Mouse (Mus musculus) small intestine, adult 2 months (tissue): Measurements from ENCODE around the gene Dync2li1. TPM values are rescaled to one million over a fixed set of nuclear protein-coding genes. Genes with fewer than 3 reads are reported as not detected.

Experiments used
- H3K27ac ChIP-seq: fragments of 200-500 bp; 2 replicates; pipeline ENCODE4 v1.5.1; 2012; ENCODE audit warnings: low read depth, low read length, control low read depth, inconsistent platforms; ENCODE audit not compliant: insufficient read depth
- H3K27me3 ChIP-seq: fragments of 200-500 bp; 2 replicates; pipeline ENCODE4 v1.6.1; 2012; ENCODE audit warnings: mild to moderate bottlenecking, moderate library complexity, low read length, inconsistent platforms; ENCODE audit not compliant: control insufficient read depth, insufficient read depth
- H3K36me3 ChIP-seq: fragments of 200-500 bp; 2 replicates; pipeline ENCODE4 v1.6.1; 2012; ENCODE audit warnings: mild to moderate bottlenecking, low read length, control low read depth, inconsistent platforms; ENCODE audit not compliant: control insufficient read depth, insufficient read depth
- H3K4me1 ChIP-seq: fragments of 200-500 bp; 2 replicates; pipeline ENCODE4 v1.6.1; 2012; ENCODE audit warnings: low read length, inconsistent platforms, mixed read lengths; ENCODE audit not compliant: control insufficient read depth, insufficient read depth, insufficient read length
- H3K4me3 ChIP-seq: fragments of 200-500 bp; 2 replicates; pipeline ENCODE4 v1.5.1; 2012; ENCODE audit warnings: low read depth, mild to moderate bottlenecking, control low read depth, inconsistent platforms, low read length, moderate library complexity
- CTCF ChIP-seq: fragments of 200-500 bp; IDR thresholded peaks from 2 replicates; pipeline ENCODE4 v1.5.1; 2012; ENCODE audit warnings: low read depth, mild to moderate bottlenecking, control low read depth, inconsistent platforms, low read length, moderate library complexity, mixed read lengths; ENCODE audit not compliant: insufficient replicate concordance, insufficient read length; ENCODE audit errors: extremely low read depth
- POLR2A ChIP-seq: fragments of 200-500 bp; IDR thresholded peaks from 2 replicates; pipeline ENCODE4 v1.6.1; 2012; ENCODE audit warnings: low read depth, mild to moderate bottlenecking, control low read depth, inconsistent platforms, low read length, moderate library complexity
- WGBS: fragments of 180-500 bp; shearing (Covaris S2); methylation state at CpG from one replicate; pipeline ENCODE4 v1.1.7; 2018; 5-methylcytosine and 5-hydroxymethylcytosine counted together
- polyA plus RNA-seq: library from polyadenylated mRNA; depleted of rRNA; stranded (reverse); fragments of >200 nt; gene quantifications from 2 replicates; pipeline ENCODE4 v1.2.3, GENCODE M21; 2012

Gene Dync2li1
- polyA plus RNA-seq, 1 experiment = 0.24 TPM

GRCm38 (mm10) chr17:84657782-84658181 is 31.5 kb downstream of the Dync2li1 start:
- peaks cover 20% of the 10 kb centered on the region for H3K36me3 ChIP-seq
- H3K4me3 ChIP-seq = no peak overlapping the region
- H3K27me3 ChIP-seq = no peaks in the 10 kb centered on the region
- no peak overlapping the region for H3K27ac ChIP-seq
- H3K4me1 ChIP-seq = peaks cover 27% of the 10 kb centered on the region
- WGBS = 84% methylated on average over 7 of the region's 7 CpGs
- no peak for TF ChIP-seq POLR2A
- no peak for TF ChIP-seq CTCF

- Histone ChIP-seq H3K27ac (peak overlapping the region; percentile 82), H3K4me1 (peaks cover 24% of the 10 kb centered on the region), H3K4me3 (no peak overlapping the region), H3K27me3 (no peaks in the 10 kb centered on the region), H3K36me3 (peaks cover 22% of the 10 kb centered on the region)
- WGBS = 53% methylated on average over 5 of the region's 5 CpGs
- TF ChIP-seq POLR2A (no peak), CTCF (no peak)
Measured at GRCm38 (mm10) chr17:84658195-84658594, 31.9 kb downstream of the Dync2li1 start.

- Histone ChIP-seq H3K4me1 (peaks cover 21% of the 10 kb centered on the region), H3K27ac (peak overlapping the region; percentile 86), H3K36me3 (peaks cover 28% of the 10 kb centered on the region), H3K4me3 (no peak overlapping the region), H3K27me3 (no peaks in the 10 kb centered on the region)
- WGBS = 30% methylated on average over 8 of the region's 8 CpGs
- no peak for TF ChIP-seq CTCF
- TF ChIP-seq POLR2A = no peak
Measured at GRCm38 (mm10) chr17:84658951-84659350, 32.7 kb downstream of the Dync2li1 start.

GRCm38 (mm10) chr17:84665053-84665452 is 38.8 kb downstream of the Dync2li1 start:
- no peaks in the 10 kb centered on the region for H3K27me3 ChIP-seq
- no peak for TF ChIP-seq POLR2A
- no peak for TF ChIP-seq CTCF
- 74% methylated on average over 10 of the region's 10 CpGs for WGBS
- H3K36me3 ChIP-seq = peaks cover 53% of the 10 kb centered on the region
- peaks cover 16% of the 10 kb centered on the region for H3K4me1 ChIP-seq
- no peak overlapping the region for H3K27ac ChIP-seq
- no peak overlapping the region for H3K4me3 ChIP-seq

- TF ChIP-seq CTCF (no peak), POLR2A (no peak)
- 18% methylated on average over 9 of the region's 9 CpGs for WGBS
Measured at GRCm38 (mm10) chr17:84665691-84666090, 39.4 kb downstream of the Dync2li1 start.

GRCm38 (mm10) chr17:84667848-84668247 is 41.6 kb downstream of the Dync2li1 start:
- 86% methylated on average over 3 of the region's 3 CpGs for WGBS
- H3K27me3 ChIP-seq = no peaks in the 10 kb centered on the region
- H3K4me3 ChIP-seq = no peak overlapping the region
- TF ChIP-seq CTCF (no peak), POLR2A (no peak)
- H3K4me1 ChIP-seq = peaks cover 25% of the 10 kb centered on the region
- H3K27ac ChIP-seq = no peak overlapping the region
- peaks cover 61% of the 10 kb centered on the region for H3K36me3 ChIP-seq

More at GRCm38 (mm10) chr17:84665691-84666090, 39.4 kb downstream of the Dync2li1 start:
- Histone ChIP-seq H3K27ac (peak overlapping the region; percentile 70), H3K4me1 (peaks cover 16% of the 10 kb centered on the region), H3K36me3 (peaks cover 59% of the 10 kb centered on the region), H3K4me3 (no peak overlapping the region), H3K27me3 (no peaks in the 10 kb centered on the region)

- H3K27me3 ChIP-seq = no peaks in the 10 kb centered on the region
- peaks cover 75% of the 10 kb centered on the region for H3K36me3 ChIP-seq
- TF ChIP-seq CTCF (no peak), POLR2A (no peak)
- 25% methylated on average over 16 of the region's 16 CpGs for WGBS
- H3K27ac ChIP-seq = peak overlapping the region; percentile 99
- H3K4me3 ChIP-seq = no peak overlapping the region; the same call in 1 of the 2 replicates
- H3K4me1 ChIP-seq = peaks cover 32% of the 10 kb centered on the region
Measured at GRCm38 (mm10) chr17:84672376-84673369, 46.4 kb downstream of the Dync2li1 start.
